Mouse (Mus musculus) C2C12 (cell line): ENCODE data around the gene Slc43a2. TPM values are rescaled to one million over a fixed set of nuclear protein-coding genes. Genes with fewer than 3 reads are reported as not detected.

Experiments used
- H3K27me3 ChIP-seq: one replicate; pipeline ENCODE4 v1.6.1; 2011; ENCODE audit not compliant: control insufficient read depth, insufficient read depth, insufficient read length
- H3K36me3 ChIP-seq: one replicate; pipeline ENCODE4 v1.6.1; 2011; ENCODE audit not compliant: control insufficient read depth, insufficient read depth
- H3K4me3 ChIP-seq: one replicate; pipeline ENCODE4 v1.5.1; 2011; ENCODE audit warnings: mild to moderate bottlenecking, control low read depth; ENCODE audit not compliant: poor library complexity, insufficient read depth, severe bottlenecking
- H3K79me2 ChIP-seq: one replicate; pipeline ENCODE4 v1.6.1; 2011; ENCODE audit not compliant: control insufficient read depth, insufficient read depth
- H3K79me3 ChIP-seq: one replicate; pipeline ENCODE4 v1.6.1; 2011; ENCODE audit warnings: low read depth, control low read depth
- H3ac ChIP-seq: one replicate; pipeline ENCODE3; 2011; ENCODE audit warnings: low read depth; ENCODE audit not compliant: control insufficient read depth, insufficient read length
- CEBPB ChIP-seq: IDR thresholded peaks from one replicate; pipeline ENCODE4 v1.6.1; 2011; ENCODE audit warnings: low read depth, mild to moderate bottlenecking, control low read depth, moderate library complexity
- CTCF ChIP-seq: IDR thresholded peaks from one replicate; pipeline ENCODE4 v1.5.1; 2011; ENCODE audit not compliant: control insufficient read depth, insufficient read depth, insufficient read length
- FOSL1 ChIP-seq: IDR thresholded peaks from one replicate; pipeline ENCODE4 v1.8.0; 2011; ENCODE audit warnings: mild to moderate bottlenecking, low read length; ENCODE audit not compliant: poor library complexity, insufficient read depth, severe bottlenecking
- MAX ChIP-seq: IDR thresholded peaks from one replicate; pipeline ENCODE4 v1.6.1; 2011; ENCODE audit warnings: mild to moderate bottlenecking, control low read depth
- MYOD1 ChIP-seq: IDR thresholded peaks from one replicate; pipeline ENCODE4 v1.6.1; 2011; ENCODE audit warnings: low read depth; ENCODE audit not compliant: control insufficient read depth, insufficient read length
- MYOG ChIP-seq: IDR thresholded peaks from one replicate; pipeline ENCODE4 v1.6.1; 2011; ENCODE audit not compliant: control insufficient read depth, insufficient read length; ENCODE audit errors: extremely low read depth
- USF1 ChIP-seq: IDR thresholded peaks from one replicate; pipeline ENCODE4 v1.6.1; 2011; ENCODE audit warnings: low read depth, mild to moderate bottlenecking, control low read depth, moderate library complexity
- polyA plus RNA-seq: library from polyadenylated mRNA; unstranded; fragments of >200 nt; fragmentation: generic; extraction: Trizol; gene quantifications from one replicate; pipeline ENCODE4 v1.2.1, GENCODE M21; 2012; ENCODE audit warnings: missing spikeins

Slc43a2 gene
- polyA plus RNA-seq, 1 experiment = 2.2 TPM

- TF ChIP-seq MYOD1 = no peak
- no peak for TF ChIP-seq CTCF
- Histone ChIP-seq H3K36me3 (no peaks in the 10 kb centered on the region), H3ac (no peak overlapping the region), H3K4me3 (no peak overlapping the region), H3K27me3 (no peaks in the 10 kb centered on the region), H3K79me3 (no peaks in the 10 kb centered on the region), H3K79me2 (no peaks in the 10 kb centered on the region)
These were observed 8.7 kb upstream of the Slc43a2 start for GRCm38 (mm10) chr11:75522793-75523192.

GRCm38 (mm10) chr11:75525531-75526125 is 5.9 kb upstream of the Slc43a2 start:
- no peak overlapping the region for H3ac ChIP-seq
- H3K4me3 ChIP-seq = no peak overlapping the region
- no peaks in the 10 kb centered on the region for H3K36me3 ChIP-seq
- H3K79me3 ChIP-seq = no peaks in the 10 kb centered on the region
- H3K79me2 ChIP-seq = no peaks in the 10 kb centered on the region
- H3K27me3 ChIP-seq = no peaks in the 10 kb centered on the region
- no peak for TF ChIP-seq MYOD1
- TF ChIP-seq CTCF = no peak
- no peak for TF ChIP-seq CEBPB
- no peak for TF ChIP-seq USF1
- no peak for TF ChIP-seq MAX
- no peak for TF ChIP-seq MYOG
- TF ChIP-seq FOSL1 = no peak

GRCm38 (mm10) chr11:75526943-75527342 is 4.6 kb upstream of the Slc43a2 start:
- Histone ChIP-seq H3K36me3 (no peaks in the 10 kb centered on the region), H3ac (no peak overlapping the region), H3K27me3 (no peaks in the 10 kb centered on the region), H3K4me3 (no peak overlapping the region), H3K79me2 (no peaks in the 10 kb centered on the region), H3K79me3 (no peaks in the 10 kb centered on the region)
- no peak for TF ChIP-seq MAX
- no peak for TF ChIP-seq USF1
- no peak for TF ChIP-seq CEBPB
- TF ChIP-seq FOSL1 = no peak
- no peak for TF ChIP-seq MYOD1
- TF ChIP-seq MYOG = no peak
- TF ChIP-seq CTCF = no peak

GRCm38 (mm10) chr11:75529771-75530170 is 1.7 kb upstream of the Slc43a2 start:
- H3K79me3 ChIP-seq = no peaks in the 10 kb centered on the region
- no peak overlapping the region for H3K4me3 ChIP-seq
- H3K27me3 ChIP-seq = no peaks in the 10 kb centered on the region
- TF ChIP-seq FOSL1 = no peak
- no peak for TF ChIP-seq CEBPB
- TF ChIP-seq USF1 = no peak
- TF ChIP-seq CTCF = no peak
- no peak for TF ChIP-seq MYOD1
- TF ChIP-seq MAX = no peak
- TF ChIP-seq MYOG = no peak
- no peak overlapping the region for H3ac ChIP-seq
- H3K79me2 ChIP-seq = no peaks in the 10 kb centered on the region
- no peaks in the 10 kb centered on the region for H3K36me3 ChIP-seq

GRCm38 (mm10) chr11:75530325-75530724 is 1.2 kb upstream of the Slc43a2 start:
- H3K79me3 ChIP-seq = no peaks in the 10 kb centered on the region
- no peaks in the 10 kb centered on the region for H3K36me3 ChIP-seq
- no peaks in the 10 kb centered on the region for H3K27me3 ChIP-seq
- no peaks in the 10 kb centered on the region for H3K79me2 ChIP-seq
- TF ChIP-seq USF1 = no peak
- TF ChIP-seq MAX = peak; percentile 61
- TF ChIP-seq CTCF = peak; percentile 97
- peak overlapping the region; percentile 56 for H3K4me3 ChIP-seq
- peak overlapping the region; percentile 86 for H3ac ChIP-seq

GRCm38 (mm10) chr11:75530845-75531373 is 585 bp upstream of the Slc43a2 start:
- no peaks in the 10 kb centered on the region for H3K79me3 ChIP-seq
- H3K36me3 ChIP-seq = no peaks in the 10 kb centered on the region
- no peaks in the 10 kb centered on the region for H3K79me2 ChIP-seq
- H3K27me3 ChIP-seq = no peaks in the 10 kb centered on the region
- no peak for TF ChIP-seq FOSL1
- TF ChIP-seq MYOD1 = no peak
- no peak for TF ChIP-seq MAX
- TF ChIP-seq MYOG = no peak
- no peak for TF ChIP-seq USF1
- TF ChIP-seq CTCF = no peak
- TF ChIP-seq CEBPB = no peak
- peak overlapping the region; percentile 56 for H3K4me3 ChIP-seq
- peak overlapping the region; percentile 86 for H3ac ChIP-seq
